Mouse (Mus musculus): ENCODE results near the gene Stk24. TPM values are rescaled to one million over a fixed set of nuclear protein-coding genes. Genes with fewer than 3 reads are reported as not detected.

The Stk24 gene
- total and polyA plus RNA-seq, 3 experiments: 62.5 to 79.3 TPM; not detected in 1

DNA sequence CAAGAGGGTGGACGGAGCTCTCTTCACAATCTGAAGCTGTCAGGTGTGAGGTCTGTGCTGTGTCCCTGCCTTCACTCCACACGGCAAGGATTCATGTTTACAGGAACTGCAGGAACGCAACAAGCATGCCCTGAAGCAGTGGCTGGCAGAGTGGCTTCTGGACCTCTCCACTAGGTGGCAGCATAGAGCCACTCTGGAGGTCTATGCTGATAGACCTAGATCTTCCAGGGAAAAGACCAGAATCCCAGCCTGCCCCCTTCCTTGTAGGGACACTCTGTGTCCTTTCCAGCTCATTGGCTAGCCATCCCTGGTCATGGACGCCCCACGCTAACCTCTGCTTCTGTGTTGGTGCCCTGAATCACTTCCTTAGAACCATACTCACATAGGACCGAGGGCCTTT, 100.7 kb downstream of the Stk24 start:
- no peak overlapping the region for H3K9ac ChIP-seq (ENCODE audit: control insufficient read depth, low read depth, low read length, poor library complexity, severe bottlenecking)
- H3K9me3 ChIP-seq (replicated peaks; ENCODE audit: insufficient read depth, low read length): no peaks in the 10 kb centered on the region
- H3K27ac ChIP-seq (ENCODE audit: control insufficient read depth, low read depth, low read length): no peak overlapping the region
- peak; percentile 69 for DNase-seq (ENCODE audit: low read depth, low spot score)
- H3K79me2 ChIP-seq (ENCODE audit: control insufficient read depth, insufficient read depth, low read length, poor library complexity): no peaks in the 10 kb centered on the region
- TF ChIP-seq ZC3H11A (IDR thresholded peaks at IDR 0.05; ENCODE audit: low read depth, low read length) (peak; percentile 89), CTCF (IDR thresholded peaks at IDR 0.05 in 2 of 3, conservative IDR thresholded peaks at IDR 0.05 in 1 of 3; ENCODE audit: control insufficient read depth in 1 of 3, insufficient read depth in 1 of 3, low read depth in 2 of 3, low read length in 3 of 3, poor library complexity in 1 of 3, severe bottlenecking in 1 of 3) (peak; percentile 85 to 96 (median 92)), RAD21 (IDR thresholded peaks at IDR 0.05; ENCODE audit: low read depth, low read length) (peak; percentile 90), ZNF384 (IDR thresholded peaks at IDR 0.05; ENCODE audit: low read depth, low read length) (peak; percentile 65), SMC3 (IDR thresholded peaks at IDR 0.05; ENCODE audit: low read depth, low read length) (peak; percentile 95), SIN3A (IDR thresholded peaks at IDR 0.05; ENCODE audit: low read length) (0 out of 2 replicates have a peak, but pooled peaks have one; percentile 35), UBTF (IDR thresholded peaks at IDR 0.05; ENCODE audit: borderline replicate concordance, insufficient read depth, low read depth, low read length) (no peak), USF2 (IDR thresholded peaks at IDR 0.05; ENCODE audit: borderline replicate concordance in 1 of 2, insufficient read depth in 1 of 2, low read depth in 1 of 2, low read length in 2 of 2) (no peak), RCOR1 (IDR thresholded peaks at IDR 0.05; ENCODE audit: low read depth, low read length) (no peak)
- no peaks in the 10 kb centered on the region for H3K4me1 ChIP-seq (ENCODE audit: control insufficient read depth in 1 of 2, insufficient read depth in 2 of 2, low read length in 2 of 2)
- H3K4me3 ChIP-seq (ENCODE audit: control insufficient read depth in 1 of 2, insufficient read depth in 1 of 2, low read depth in 2 of 2, low read length in 2 of 2): no peak overlapping the region
- no peaks in the 10 kb centered on the region for H3K27me3 ChIP-seq (ENCODE audit: control insufficient read depth in 1 of 2, insufficient read depth in 2 of 2, low read length in 2 of 2)
- H3K36me3 ChIP-seq (ENCODE audit: control insufficient read depth in 1 of 2, insufficient read depth in 2 of 2, low read length in 2 of 2): no peaks in the 10 kb centered on the region

DNA sequence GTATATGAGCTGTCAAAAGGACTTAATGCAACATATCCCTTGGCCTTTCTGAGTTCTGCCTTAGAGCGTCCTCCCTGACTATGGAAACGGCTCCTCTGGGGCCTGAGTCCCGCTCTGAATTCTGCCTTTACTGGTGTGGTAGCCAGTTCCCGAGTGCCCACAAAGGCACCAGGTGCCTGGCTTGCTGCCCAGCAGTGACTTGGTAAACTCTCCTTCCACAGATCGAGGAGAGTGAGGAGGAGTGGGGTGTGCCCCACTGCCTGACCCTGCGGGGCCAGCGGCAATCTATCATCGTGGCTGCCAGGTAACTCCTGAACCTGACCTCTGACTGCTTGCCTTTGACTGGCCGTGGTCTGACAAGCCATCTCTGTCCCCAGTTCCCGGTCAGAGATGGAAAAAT, 103.8 kb downstream of the Stk24 start:
- no peak overlapping the region for H3K27ac ChIP-seq (ENCODE audit: control insufficient read depth, low read depth, low read length)
- H3K79me2 ChIP-seq (ENCODE audit: control insufficient read depth, insufficient read depth, low read length, poor library complexity): no peaks in the 10 kb centered on the region
- no peaks in the 10 kb centered on the region for H3K36me3 ChIP-seq (ENCODE audit: control insufficient read depth in 1 of 2, insufficient read depth in 2 of 2, low read length in 2 of 2)
- no peak for TF ChIP-seq MAX (IDR thresholded peaks at IDR 0.05; ENCODE audit: low read length)
- no peak for TF ChIP-seq SIN3A (IDR thresholded peaks at IDR 0.05; ENCODE audit: low read length)
- no peak for TF ChIP-seq GATA1 (IDR thresholded peaks at IDR 0.05; ENCODE audit: low read depth, low read length)
- TF ChIP-seq MYB (IDR thresholded peaks at IDR 0.05; ENCODE audit: low read depth, low read length): no peak
- DNase-seq (ENCODE audit: low read depth, low spot score): no peak
- H3K4me1 ChIP-seq (ENCODE audit: control insufficient read depth in 1 of 2, insufficient read depth in 2 of 2, low read length in 2 of 2): no peaks in the 10 kb centered on the region
- H3K9me3 ChIP-seq (replicated peaks; ENCODE audit: insufficient read depth, low read length): no peaks in the 10 kb centered on the region
- H3K27me3 ChIP-seq (ENCODE audit: control insufficient read depth in 1 of 2, insufficient read depth in 2 of 2, low read length in 2 of 2): no peaks in the 10 kb centered on the region
- no peak overlapping the region for H3K9ac ChIP-seq (ENCODE audit: control insufficient read depth, low read depth, low read length, poor library complexity, severe bottlenecking)
- no peak overlapping the region for H3K4me3 ChIP-seq (ENCODE audit: control insufficient read depth in 1 of 2, insufficient read depth in 1 of 2, low read depth in 2 of 2, low read length in 2 of 2)

DNA sequence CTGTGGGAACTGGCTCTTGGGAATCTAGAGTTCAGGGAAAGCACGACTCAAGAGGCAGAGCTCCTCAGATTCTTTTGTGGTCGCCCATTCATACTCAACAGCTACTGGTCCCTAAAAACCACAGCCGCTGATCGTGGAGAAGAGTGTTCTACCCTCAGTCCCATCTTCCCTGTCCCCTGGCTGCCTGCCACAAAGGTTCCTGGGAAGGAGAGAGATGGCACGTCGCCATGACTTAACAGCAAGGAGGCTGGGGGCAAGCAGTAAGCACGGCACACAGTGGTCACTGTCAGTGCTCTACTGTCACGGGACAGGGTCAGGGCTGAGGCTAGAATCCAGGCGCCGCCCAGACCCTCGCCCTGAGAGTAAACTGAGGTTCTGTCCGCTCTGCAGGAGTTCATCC, 104.8 kb downstream of the Stk24 start:
- TF ChIP-seq ZKSCAN1 (IDR thresholded peaks at IDR 0.05; ENCODE audit: low read depth, low read length) (no peak), USF2 (IDR thresholded peaks at IDR 0.05; ENCODE audit: borderline replicate concordance in 1 of 2, insufficient read depth in 1 of 2, low read depth in 1 of 2, low read length in 2 of 2) (no peak), GATA1 (IDR thresholded peaks at IDR 0.05; ENCODE audit: low read depth, low read length) (no peak), POLR2AphosphoS5 (IDR thresholded peaks at IDR 0.05; ENCODE audit: borderline replicate concordance, low read depth, low read length) (no peak), MYB (IDR thresholded peaks at IDR 0.05; ENCODE audit: low read depth, low read length) (no peak), RCOR1 (IDR thresholded peaks at IDR 0.05; ENCODE audit: low read depth, low read length) (no peak), SMC3 (IDR thresholded peaks at IDR 0.05; ENCODE audit: low read depth, low read length) (no peak), JUND (IDR thresholded peaks at IDR 0.05; ENCODE audit: low read depth, low read length) (no peak), MAZ (IDR thresholded peaks at IDR 0.05; ENCODE audit: low read depth, low read length) (no peak), POLR2A (IDR thresholded peaks at IDR 0.05; ENCODE audit: control insufficient read depth in 1 of 2, insufficient read depth in 1 of 2, low read depth in 1 of 2, low read length in 2 of 2, poor library complexity in 1 of 2) (no peak), MYC (IDR thresholded peaks at IDR 0.05; ENCODE audit: low read depth, low read length) (no peak), NELFE (IDR thresholded peaks at IDR 0.05; ENCODE audit: low read depth, low read length) (no peak), HCFC1 (IDR thresholded peaks at IDR 0.05; ENCODE audit: low read depth, low read length) (no peak), TCF12 (IDR thresholded peaks at IDR 0.05; ENCODE audit: low read depth, low read length) (no peak), GABPA (IDR thresholded peaks at IDR 0.05; ENCODE audit: low read depth, low read length) (no peak), BHLHE40 (IDR thresholded peaks at IDR 0.05; ENCODE audit: borderline replicate concordance, low read depth, low read length) (no peak)
- Histone ChIP-seq H3K4me3 (ENCODE audit: control insufficient read depth in 1 of 2, insufficient read depth in 1 of 2, low read depth in 2 of 2, low read length in 2 of 2) (no peak overlapping the region), H3K9ac (ENCODE audit: control insufficient read depth, low read depth, low read length, poor library complexity, severe bottlenecking) (no peak overlapping the region), H3K79me2 (ENCODE audit: control insufficient read depth, insufficient read depth, low read length, poor library complexity) (no peaks in the 10 kb centered on the region), H3K27me3 (ENCODE audit: control insufficient read depth in 1 of 2, insufficient read depth in 2 of 2, low read length in 2 of 2) (no peaks in the 10 kb centered on the region), H3K36me3 (ENCODE audit: control insufficient read depth in 1 of 2, insufficient read depth in 2 of 2, low read length in 2 of 2) (no peaks in the 10 kb centered on the region), H3K4me1 (ENCODE audit: control insufficient read depth in 1 of 2, insufficient read depth in 2 of 2, low read length in 2 of 2) (no peaks in the 10 kb centered on the region), H3K27ac (ENCODE audit: control insufficient read depth, low read depth, low read length) (no peak overlapping the region), H3K9me3 (replicated peaks; ENCODE audit: insufficient read depth, low read length) (no peaks in the 10 kb centered on the region)
- no peak for DNase-seq (ENCODE audit: low read depth, low spot score)
